In the genomic region with DNA sequence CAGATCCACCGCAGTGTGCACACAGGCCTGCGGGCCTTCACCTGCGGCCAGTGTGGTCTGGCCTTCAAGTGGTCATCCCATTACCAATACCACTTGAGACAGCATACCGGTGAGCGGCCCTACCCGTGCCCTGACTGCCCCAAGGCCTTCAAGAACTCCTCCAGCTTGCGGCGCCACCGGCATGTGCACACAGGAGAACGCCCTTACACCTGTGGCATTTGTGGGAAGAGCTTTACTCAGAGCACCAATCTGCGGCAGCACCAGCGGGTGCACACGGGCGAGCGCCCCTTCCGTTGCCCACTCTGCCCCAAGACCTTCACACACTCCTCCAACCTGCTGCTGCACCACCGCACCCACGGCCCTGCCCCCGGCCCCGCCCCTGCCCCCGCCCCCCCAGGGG, we compare ENCODE assay signal across 28 mouse cellular contexts. TPM values are rescaled to one million over a fixed set of nuclear protein-coding genes. Genes with fewer than 3 reads are reported as not detected.
DNase-seq lines count a peak whose midpoint lies in the region; ATAC-seq and TF ChIP-seq lines count a peak whose summit lies in the region.
"Had no signal": no experiment of that assay in that cellular context is flagged by ENCODE, and none has a peak within 500 bp of the region (broad histone marks: within the 10 kb centered on the region; RNA-seq: fewer than 3 reads in every experiment).

No protein-coding gene starts in this region.

- no peak overlapping the region for H3K9ac ChIP-seq in forebrain, embryonic 11.5 days (ENCODE audit: low read length)
- H3K9ac ChIP-seq in forebrain, embryonic 13.5 days: no peak overlapping the region
- no peak overlapping the region for H3K9ac ChIP-seq in midbrain, postnatal 0 days (replicated peaks; ENCODE audit: low read length, poor library complexity, severe bottlenecking)
- 0 out of 2 replicates have a peak overlapping the region, but pooled peaks have one; percentile 1 for H3K9ac ChIP-seq in ES-Bruce4 (ENCODE audit: low read depth, poor library complexity, severe bottlenecking)
- H3K9ac ChIP-seq: embryonic facial prominence, embryonic 13.5 days; forebrain, postnatal 0 days had no signal

- WGBS in forebrain, embryonic 11.5 days: 89% methylated on average over 21 of the region's 21 CpGs
- WGBS in forebrain, embryonic 13.5 days: 80% methylated on average over 21 of the region's 21 CpGs
- WGBS in midbrain, embryonic 10.5 days: 83% methylated on average over 21 of the region's 21 CpGs
- 96% methylated on average over 17 of the region's 21 CpGs for WGBS in midbrain, postnatal 0 days

- no peak for TF ChIP-seq POLR2A in ES-Bruce4 (IDR thresholded peaks at IDR 0.05; ENCODE audit: insufficient read depth, low read length)

- H3K4me2 ChIP-seq in forebrain, embryonic 11.5 days (ENCODE audit: low read depth, low read length, severe bottlenecking): no peak overlapping the region
- H3K4me2 ChIP-seq in forebrain, embryonic 13.5 days: no peak overlapping the region
- H3K4me2 ChIP-seq in midbrain, postnatal 0 days (ENCODE audit: low read depth, low read length, poor library complexity, severe bottlenecking): no peak overlapping the region
- H3K4me2 ChIP-seq: embryonic facial prominence, embryonic 13.5 days; heart, embryonic 11.5 days; hindbrain, embryonic 13.5 days had no signal

- TF ChIP-seq CTCF in midbrain, postnatal 0 days (IDR thresholded peaks at IDR 0.05): no peak
- TF ChIP-seq CTCF in ES-Bruce4 (IDR thresholded peaks at IDR 0.05; ENCODE audit: low read depth, low read length): no peak

- H3K9me3 ChIP-seq in forebrain, embryonic 11.5 days (ENCODE audit: control insufficient read depth, low read length): no peaks in the 10 kb centered on the region
- H3K9me3 ChIP-seq in forebrain, embryonic 13.5 days (replicated peaks): no peaks in the 10 kb centered on the region
- H3K9me3 ChIP-seq in midbrain, embryonic 10.5 days (replicated peaks): no peaks in the 10 kb centered on the region
- no peaks in the 10 kb centered on the region for H3K9me3 ChIP-seq in midbrain, postnatal 0 days (ENCODE audit: low read length)
- no peaks in the 10 kb centered on the region for H3K9me3 ChIP-seq in ES-Bruce4 (replicated peaks; ENCODE audit: control insufficient read depth, insufficient read depth, low read length, poor library complexity, severe bottlenecking)
- H3K9me3 ChIP-seq: embryonic facial prominence, embryonic 13.5 days; hindbrain, embryonic 13.5 days had no signal

- ATAC-seq in forebrain, embryonic 11.5 days (replicated peaks; ENCODE audit: low FRiP score): no peak
- no peak for ATAC-seq in forebrain, embryonic 13.5 days
- no peak for ATAC-seq in midbrain, postnatal 0 days (ENCODE audit: low FRiP score)
- ATAC-seq: CD4-positive, CD25-positive, alpha-beta regulatory T cell, adult 4 months; forebrain, embryonic 14.5 days; forebrain, postnatal 0 days; hindbrain, postnatal 0 days; inflammation-experienced regulatory T-cells, adult 6 months; intestine, embryonic 16.5 days had no signal

- peaks cover 31% of the 10 kb centered on the region for H3K4me1 ChIP-seq in forebrain, embryonic 11.5 days (replicated peaks; ENCODE audit: control insufficient read depth, insufficient read depth, low read length)
- H3K4me1 ChIP-seq in forebrain, embryonic 13.5 days: peaks cover 59% of the 10 kb centered on the region
- peaks cover 74% of the 10 kb centered on the region for H3K4me1 ChIP-seq in midbrain, embryonic 10.5 days
- H3K4me1 ChIP-seq in midbrain, postnatal 0 days (ENCODE audit: insufficient read depth, low read length): peaks cover 29% of the 10 kb centered on the region
- H3K4me1 ChIP-seq in ES-Bruce4 (ENCODE audit: control insufficient read depth, insufficient read depth, low read length): no peaks in the 10 kb centered on the region

- no peaks in the 10 kb centered on the region for H3K27me3 ChIP-seq in forebrain, embryonic 11.5 days (ENCODE audit: control insufficient read depth, insufficient read depth, low read length)
- H3K27me3 ChIP-seq in forebrain, embryonic 13.5 days: no peaks in the 10 kb centered on the region
- H3K27me3 ChIP-seq in midbrain, embryonic 10.5 days (ENCODE audit: low read depth, poor library complexity, severe bottlenecking): no peaks in the 10 kb centered on the region
- no peaks in the 10 kb centered on the region for H3K27me3 ChIP-seq in midbrain, postnatal 0 days (ENCODE audit: insufficient read depth, low read length)
- H3K27me3 ChIP-seq in ES-Bruce4 (ENCODE audit: control insufficient read depth, insufficient read depth, low read length, poor library complexity, severe bottlenecking): no peaks in the 10 kb centered on the region
- H3K27me3 ChIP-seq: embryonic facial prominence, embryonic 13.5 days; hindbrain, embryonic 13.5 days had no signal

- H3K27ac ChIP-seq in forebrain, embryonic 11.5 days (ENCODE audit: low read depth, low read length): no peak overlapping the region
- no peak overlapping the region for H3K27ac ChIP-seq in forebrain, embryonic 13.5 days
- H3K27ac ChIP-seq in midbrain, embryonic 10.5 days (replicated peaks): 0 out of 2 replicates have a peak overlapping the region, but pooled peaks have one; percentile 46
- H3K27ac ChIP-seq in midbrain, postnatal 0 days (ENCODE audit: low read depth, low read length): no peak overlapping the region
- no peak overlapping the region for H3K27ac ChIP-seq in ES-Bruce4 (ENCODE audit: insufficient read depth, low read length)
- H3K27ac ChIP-seq: embryonic facial prominence, embryonic 10.5 days; embryonic facial prominence, embryonic 13.5 days; gastrocnemius, adult 2 months; hindbrain, embryonic 13.5 days; hindbrain, postnatal 0 days had no signal

- peaks cover 5% of the 10 kb centered on the region; the same call in 1 of the 2 replicates for H3K36me3 ChIP-seq in forebrain, embryonic 11.5 days (ENCODE audit: control insufficient read depth, insufficient read depth, low read length)
- H3K36me3 ChIP-seq in forebrain, embryonic 13.5 days (ENCODE audit: poor library complexity, severe bottlenecking): peaks cover 43% of the 10 kb centered on the region
- peaks cover 45% of the 10 kb centered on the region for H3K36me3 ChIP-seq in midbrain, embryonic 10.5 days
- H3K36me3 ChIP-seq in midbrain, postnatal 0 days (ENCODE audit: insufficient read depth, low read length): peaks cover 23% of the 10 kb centered on the region
- no peaks in the 10 kb centered on the region for H3K36me3 ChIP-seq in ES-Bruce4 (ENCODE audit: control insufficient read depth, insufficient read depth, low read length, poor library complexity, severe bottlenecking)

- H3K4me3 ChIP-seq in forebrain, embryonic 11.5 days (ENCODE audit: low read depth, low read length): no peak overlapping the region
- H3K4me3 ChIP-seq in forebrain, embryonic 13.5 days: no peak overlapping the region
- H3K4me3 ChIP-seq in midbrain, embryonic 10.5 days: peak overlapping the region; percentile 7; the same call in 1 of the 2 replicates
- H3K4me3 ChIP-seq in midbrain, postnatal 0 days (ENCODE audit: low read depth, low read length): no peak overlapping the region
- H3K4me3 ChIP-seq in ES-Bruce4 (ENCODE audit: low read depth, low read length): peak overlapping the region; percentile 9; the same call in 1 of the 2 replicates
- H3K4me3 ChIP-seq: embryonic facial prominence, embryonic 10.5 days; embryonic facial prominence, embryonic 13.5 days; erythroblast, embryonic 14.5 days; gastrocnemius, adult 2 months; hindbrain, embryonic 13.5 days had no signal

- DNase-seq in forebrain, embryonic 11.5 days (ENCODE audit: low spot score): peak; percentile 49
- no peak for DNase-seq in midbrain, embryonic 10.5 days (ENCODE audit: low spot score)
- DNase-seq in midbrain, postnatal 0 days (ENCODE audit: low spot score): no peak
- DNase-seq in neural tube, embryonic 10.5 days (ENCODE audit: extremely low spot score, low spot score): no peak
- DNase-seq: adrenal gland, adult 2 months; adrenal gland, postnatal 25 days; cerebellum, adult 2 months; embryo, embryonic 11 days; forebrain, postnatal 0 days; gastrocnemius, adult 2 months; gastrocnemius, postnatal 14 days; kidney, adult 18-20 months had no signal

- no peak for TF ChIP-seq EP300 in ES-Bruce4 (IDR thresholded peaks at IDR 0.05; ENCODE audit: insufficient read depth, low read depth, low read length)

RNA-seq across cellular contexts. Expression of gene Nat14, which starts 2.7 kb away (rescaled TPM):
- 10.8 and 12.6 TPM in 2 replicates for polyA plus RNA-seq in forebrain, embryonic 11.5 days (2014; fragmentation: Nextera tagmentation; extraction: Ambion mirVana)
- polyA plus RNA-seq in forebrain, embryonic 13.5 days (2015; fragmentation: Nextera tagmentation; extraction: Ambion mirVana): 21.2 and 24.9 TPM in 2 replicates
- polyA plus RNA-seq in midbrain, embryonic 10.5 days (2016; fragmentation: Nextera tagmentation; extraction: Ambion mirVana): 10.4 and 11.6 TPM in 2 replicates
- 44.8 and 49.7 TPM in 2 replicates for total RNA-seq in midbrain, postnatal 0 days (2014; rRNA removed)
- polyA plus RNA-seq in midbrain, postnatal 0 days (2015; fragmentation: Nextera tagmentation; extraction: Ambion mirVana): 33.2 and 35.9 TPM in 2 replicates
- polyA plus RNA-seq in ES-Bruce4 (2011; ENCODE audit: insufficient read depth, insufficient read length, low read depth, missing spikeins): 2.2 and 3.3 TPM in 2 replicates
- total RNA-seq: hematopoietic stem cell, adult 5-6 weeks had no signal

RNA-seq across cellular contexts. Expression of gene Zfp628, which starts 4.1 kb away (rescaled TPM):
- polyA plus RNA-seq in forebrain, embryonic 11.5 days (2014; fragmentation: Nextera tagmentation; extraction: Ambion mirVana): 4.8 and 5.0 TPM in 2 replicates
- 4.3 and 4.5 TPM in 2 replicates for polyA plus RNA-seq in forebrain, embryonic 13.5 days (2015; fragmentation: Nextera tagmentation; extraction: Ambion mirVana)
- 4.3 and 4.7 TPM in 2 replicates for polyA plus RNA-seq in midbrain, embryonic 10.5 days (2016; fragmentation: Nextera tagmentation; extraction: Ambion mirVana)
- 10.6 and 12.3 TPM in 2 replicates for total RNA-seq in midbrain, postnatal 0 days (2014; rRNA removed)
- 5.1 and 5.6 TPM in 2 replicates for polyA plus RNA-seq in midbrain, postnatal 0 days (2015; fragmentation: Nextera tagmentation; extraction: Ambion mirVana)
- 5.0 and 5.4 TPM in 2 replicates for polyA plus RNA-seq in ES-Bruce4 (2011; ENCODE audit: insufficient read depth, insufficient read length, low read depth, missing spikeins)

RNA-seq across cellular contexts. Expression of gene Ssc5d, which starts 6.5 kb away (rescaled TPM):
- 0.79 and 0.91 TPM in 2 replicates for polyA plus RNA-seq in forebrain, embryonic 11.5 days (2014; fragmentation: Nextera tagmentation; extraction: Ambion mirVana)
- polyA plus RNA-seq in forebrain, embryonic 13.5 days (2015; fragmentation: Nextera tagmentation; extraction: Ambion mirVana): 0.23 and 0.30 TPM in 2 replicates
- polyA plus RNA-seq in midbrain, embryonic 10.5 days (2016; fragmentation: Nextera tagmentation; extraction: Ambion mirVana): 1.6 and 1.9 TPM in 2 replicates
- total RNA-seq in midbrain, postnatal 0 days (2014; rRNA removed): 1.9 and 3.4 TPM in 2 replicates
- 1.2 and 1.6 TPM in 2 replicates for polyA plus RNA-seq in midbrain, postnatal 0 days (2015; fragmentation: Nextera tagmentation; extraction: Ambion mirVana)
- polyA plus RNA-seq in ES-Bruce4 (2011; ENCODE audit: insufficient read depth, insufficient read length, low read depth, missing spikeins): 1.5 and 2.0 TPM in 2 replicates
- total RNA-seq: hematopoietic stem cell, adult 5-6 weeks had no signal
- polyA plus RNA-seq: erythroblast, embryonic 14.5 days; inflammation-experienced regulatory T-cells, adult 6 months had no signal

RNA-seq across cellular contexts. Expression of gene Gm36210, which starts 12.8 kb away (rescaled TPM):
- polyA plus RNA-seq in forebrain, embryonic 11.5 days (2014; fragmentation: Nextera tagmentation; extraction: Ambion mirVana): 0.56 and 0.59 TPM in 2 replicates
- 0.26 and 0.45 TPM in 2 replicates for polyA plus RNA-seq in forebrain, embryonic 13.5 days (2015; fragmentation: Nextera tagmentation; extraction: Ambion mirVana)
- polyA plus RNA-seq in midbrain, embryonic 10.5 days (2016; fragmentation: Nextera tagmentation; extraction: Ambion mirVana): 0.20 TPM in 1 of 2 replicates, not detected in the other
- 0.57 TPM in 1 of 2 replicates, not detected in the other for total RNA-seq in midbrain, postnatal 0 days (2014; rRNA removed)
- 0.32 and 0.43 TPM in 2 replicates for polyA plus RNA-seq in midbrain, postnatal 0 days (2015; fragmentation: Nextera tagmentation; extraction: Ambion mirVana)
- polyA plus RNA-seq in ES-Bruce4 (2011; ENCODE audit: insufficient read depth, insufficient read length, low read depth, missing spikeins): 1.1 TPM in 2 replicates
- total RNA-seq: adrenal gland, postnatal 25 days; gastrocnemius, postnatal 14 days; gastrocnemius, postnatal 4 days; heart, postnatal 25 days; hematopoietic stem cell, adult 5-6 weeks had no signal
- polyA plus RNA-seq: adrenal gland, adult 2 months; C2C12; CD4-positive, CD25-positive, alpha-beta regulatory T cell, adult 4 months; erythroblast, embryonic 14.5 days; inflammation-experienced regulatory T-cells, adult 6 months; intestine, embryonic 16.5 days had no signal

RNA-seq across cellular contexts. Expression of gene Isoc2a, which starts 42.1 kb away (rescaled TPM):
- polyA plus RNA-seq in forebrain, embryonic 11.5 days (2014; fragmentation: Nextera tagmentation; extraction: Ambion mirVana): 0.69 and 0.75 TPM in 2 replicates
- 0.63 and 0.77 TPM in 2 replicates for polyA plus RNA-seq in forebrain, embryonic 13.5 days (2015; fragmentation: Nextera tagmentation; extraction: Ambion mirVana)
- polyA plus RNA-seq in midbrain, embryonic 10.5 days (2016; fragmentation: Nextera tagmentation; extraction: Ambion mirVana): 0.64 and 0.70 TPM in 2 replicates
- 5.8 and 7.7 TPM in 2 replicates for total RNA-seq in midbrain, postnatal 0 days (2014; rRNA removed)
- 0.38 and 0.52 TPM in 2 replicates for polyA plus RNA-seq in midbrain, postnatal 0 days (2015; fragmentation: Nextera tagmentation; extraction: Ambion mirVana)
- polyA plus RNA-seq in ES-Bruce4 (2011; ENCODE audit: insufficient read depth, insufficient read length, low read depth, missing spikeins): 3.3 and 4.3 TPM in 2 replicates

Comparison
In these comparisons a context has a peak if more than half of its experiments do, and no peak if none do; other contexts are left out.
1. H3K4me3 ChIP-seq: peak in midbrain, embryonic 10.5 days (single experiment) and ES-Bruce4 (single experiment); none in forebrain, embryonic 11.5 days (single experiment), forebrain, embryonic 13.5 days (single experiment) and midbrain, postnatal 0 days (single experiment).